Mouse (Mus musculus): Measurements from ENCODE around the gene Depp1. TPM values are rescaled to one million over a fixed set of nuclear protein-coding genes. Genes with fewer than 3 reads are reported as not detected.

Gene Depp1
- total RNA-seq, 4 experiments from 2014 or later: 0.94 to 2.9 (median 1.9) TPM

DNA sequence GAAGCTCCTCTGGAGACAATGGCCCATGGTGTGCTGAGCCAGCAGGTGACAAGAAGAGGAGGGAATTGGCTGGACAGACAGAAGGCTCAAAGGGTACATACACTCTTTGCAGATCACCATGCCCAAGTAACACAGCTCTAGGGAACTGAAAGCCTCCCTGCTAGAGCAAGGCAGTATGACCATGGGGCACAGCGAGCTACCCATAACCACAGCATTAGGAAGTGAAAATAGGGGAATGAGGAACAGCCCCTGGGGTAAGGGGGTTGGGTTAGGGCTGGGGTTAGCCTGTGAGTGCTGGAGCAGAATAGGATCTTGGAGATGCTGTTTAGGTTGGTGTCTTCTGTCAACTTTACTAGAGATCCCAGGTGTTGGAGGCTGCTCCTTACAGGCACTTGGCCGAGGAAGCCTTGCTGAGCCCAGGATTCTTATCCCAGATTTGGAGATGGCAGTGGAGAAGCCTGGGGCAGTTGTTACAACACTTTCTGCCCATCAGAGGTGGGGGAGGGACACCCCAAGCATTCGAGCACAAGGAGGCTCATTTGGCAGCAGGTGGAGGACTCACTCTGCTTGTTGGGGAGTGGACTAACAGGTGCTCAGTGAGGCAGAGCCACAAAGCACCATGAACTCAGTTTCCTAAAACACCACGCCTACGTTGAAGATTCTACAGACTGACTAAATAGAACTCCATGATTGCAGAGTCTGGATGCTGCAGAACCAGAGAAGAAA, 29.3 kb downstream of the Depp1 start:
- DNase-seq (ENCODE audit: low spot score in 2 of 2): no peak

GRCm38 (mm10) chr6:116682317-116682716, 31.9 kb downstream of the Depp1 start:
- no peak for DNase-seq (ENCODE audit: low spot score in 2 of 2)

GRCm38 (mm10) chr6:116693639-116694038, 43.2 kb downstream of the Depp1 start:
- no peak for DNase-seq (ENCODE audit: low spot score in 2 of 2)

DNA sequence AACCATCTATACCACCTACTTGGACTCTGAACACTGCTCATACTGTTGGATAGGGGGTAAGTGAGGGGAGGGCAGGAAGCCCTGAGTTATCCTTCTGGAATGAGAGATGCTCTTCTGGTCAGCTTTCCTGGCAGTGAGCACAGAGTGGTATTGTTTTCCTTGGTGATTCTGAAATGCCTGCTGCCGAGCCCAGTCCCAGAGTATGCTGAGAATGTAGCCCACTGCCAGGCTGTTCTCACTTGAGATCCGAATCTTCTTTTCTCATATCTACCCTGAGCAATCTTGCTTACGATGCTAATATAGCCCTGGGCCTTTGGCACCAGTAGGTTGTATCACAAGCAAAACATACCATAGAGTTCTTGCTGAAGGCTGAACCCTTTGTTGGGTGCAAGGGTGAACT, 43.9 kb downstream of the Depp1 start:
- DNase-seq (ENCODE audit: low spot score in 2 of 2): no peak

- no peak for DNase-seq (ENCODE audit: low spot score in 2 of 2)
Observed at GRCm38 (mm10) chr6:116697413-116697812, 47.0 kb downstream of the Depp1 start.

DNA sequence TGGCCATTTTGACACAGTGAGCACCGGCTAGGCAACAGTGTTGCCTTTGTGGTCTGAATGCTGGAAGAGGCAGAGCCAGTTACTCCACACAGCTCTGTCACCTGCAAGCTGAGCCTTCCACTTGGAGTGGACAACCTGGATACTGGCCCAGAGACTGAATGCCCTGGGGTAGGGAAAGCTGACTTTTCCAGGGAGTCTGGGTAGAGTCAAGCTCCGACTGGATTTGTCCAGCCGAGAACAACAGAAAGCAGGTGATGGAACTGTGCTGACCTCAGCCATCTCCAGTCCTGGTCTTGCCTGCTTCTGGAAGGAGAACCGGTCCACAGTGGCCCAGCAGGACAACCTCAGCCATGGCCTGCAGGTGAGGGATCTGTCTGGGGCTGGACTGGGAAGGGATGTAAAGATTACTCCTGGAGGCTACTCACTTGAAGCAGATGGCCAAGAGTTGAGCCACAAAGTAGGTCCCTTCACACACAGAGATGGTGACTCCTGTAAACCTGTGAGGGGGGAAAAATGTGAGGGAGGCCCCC, 47.6 kb downstream of the Depp1 start:
- DNase-seq (ENCODE audit: low spot score in 2 of 2): no peak

DNA sequence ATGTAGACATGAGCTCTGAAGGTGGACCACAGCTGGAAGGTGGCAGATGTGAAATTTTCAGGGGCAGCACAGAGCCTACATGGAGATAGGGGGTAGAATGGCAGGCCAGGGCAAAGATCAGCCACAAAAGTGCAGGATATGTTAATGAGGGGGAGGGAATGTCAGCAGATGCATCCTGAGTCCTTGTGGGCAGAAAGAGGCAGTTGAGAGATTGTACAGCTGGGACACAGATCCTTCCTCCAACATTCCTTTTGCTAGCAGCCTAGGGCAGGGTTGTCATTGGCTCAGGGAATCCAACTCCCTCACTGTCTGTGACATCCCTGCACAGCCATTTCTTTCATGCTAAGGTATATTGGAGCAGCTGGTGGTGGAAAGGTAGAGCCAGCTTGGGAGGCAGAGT, 50.4 kb downstream of the Depp1 start:
- DNase-seq (ENCODE audit: low spot score in 2 of 2): no peak

Small RNA genes within 50 kb of the gene (microRNA-seq; reads per million reads assigned to microRNA genes)
- gene Mir7043: 0 to 0.32 reads per million in 2 experiments

Other genes with a start within 250 kb of the Depp1 start
- gene Alox5, start 189.4 kb upstream of the Depp1 start, total RNA-seq (2022): 1 to 10 TPM; 1.4 to 5.7 (median 3.8) TPM
- not detected for gene Olfr211, start 161.5 kb upstream of the Depp1 start, total RNA-seq (2022)
- under 1 TPM in 1 of 4 experiments, not detected in 3; 0.12 TPM for gene Olfr212, start 144.1 kb upstream of the Depp1 start, total RNA-seq (2022)
- not detected for gene Olfr213, start 112.2 kb upstream of the Depp1 start, total RNA-seq (2022)
- gene Gm5580, start 99.5 kb upstream of the Depp1 start, total RNA-seq (2022): 1 to 10 TPM; 1.7 to 3.0 (median 2.6) TPM
- gene Olfr214, start 96.4 kb upstream of the Depp1 start, total RNA-seq (2022): not detected
- not detected for gene Olfr215, start 66.4 kb upstream of the Depp1 start, total RNA-seq (2022)
- gene Zfp422, start 21.6 kb upstream of the Depp1 start, total RNA-seq (2022): 10 to 100 TPM; 19.8 to 22.8 (median 20.4) TPM
- 1 to 10 TPM; 4.7 to 7.3 (median 5.0) TPM for gene Rassf4, start 23.3 kb downstream of the Depp1 start, total RNA-seq (2022)
- gene Tmem72, start 66.3 kb downstream of the Depp1 start, total RNA-seq (2022): under 1 TPM; 0.53 to 0.82 (median 0.66) TPM

Data from layer of hippocampus, adult 8-10 months (tissue).